Mouse (Mus musculus): ENCODE measurements around the gene AI481877. TPM values are rescaled to one million over a fixed set of nuclear protein-coding genes. Genes with fewer than 3 reads are reported as not detected.
A peak's percentile ranks its signal among the peaks of the same experiment; 100 is the strongest.

AI481877 gene
- total RNA-seq, 1 experiment from 2014 or later = 0.15 TPM

GRCm38 (mm10) chr4:59123557-59123956 is 15.2 kb downstream of the AI481877 start:
- no peak for DNase-seq

DNA sequence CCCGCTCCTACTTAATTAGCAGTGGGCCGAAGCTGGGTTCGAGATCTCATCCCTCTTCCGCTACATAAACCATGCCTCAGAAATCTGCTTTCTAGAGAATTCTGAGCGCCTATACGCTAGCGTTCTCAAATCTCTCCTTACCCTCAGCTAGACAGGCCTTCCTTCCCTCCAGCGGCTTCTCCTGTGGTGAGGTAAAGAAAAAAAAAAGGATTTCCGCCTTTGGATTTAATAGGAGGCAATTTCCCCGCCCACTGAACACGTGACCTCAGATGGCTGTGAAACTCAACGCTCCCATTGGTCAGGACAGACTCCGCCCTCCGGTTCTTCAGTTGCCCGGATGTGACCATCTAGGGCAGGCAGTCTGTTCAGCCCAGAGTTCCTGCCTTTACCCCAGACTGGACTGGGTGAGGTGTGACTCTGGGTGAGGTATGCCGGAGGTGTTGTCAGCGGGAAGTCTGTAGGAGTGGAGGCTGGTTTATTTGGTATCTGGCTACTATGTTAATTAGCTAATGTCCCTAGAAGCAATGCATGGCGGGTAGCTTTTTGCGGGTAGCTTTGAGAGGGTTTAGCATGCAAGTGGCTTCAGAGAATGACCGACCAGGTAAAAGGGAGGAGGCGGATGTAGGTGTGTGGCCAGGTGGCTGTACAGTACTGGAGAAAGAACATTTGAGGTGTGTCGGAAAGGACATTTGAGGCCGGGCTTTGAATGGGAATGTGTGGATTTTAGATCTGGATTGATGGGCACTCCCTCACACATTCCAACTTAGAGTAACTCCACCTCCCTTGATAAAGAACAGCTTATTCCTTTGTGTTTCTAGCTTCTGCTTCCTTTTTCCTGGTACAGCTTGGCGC is 20.9 kb downstream of the AI481877 start:
- no peak for DNase-seq

DNA sequence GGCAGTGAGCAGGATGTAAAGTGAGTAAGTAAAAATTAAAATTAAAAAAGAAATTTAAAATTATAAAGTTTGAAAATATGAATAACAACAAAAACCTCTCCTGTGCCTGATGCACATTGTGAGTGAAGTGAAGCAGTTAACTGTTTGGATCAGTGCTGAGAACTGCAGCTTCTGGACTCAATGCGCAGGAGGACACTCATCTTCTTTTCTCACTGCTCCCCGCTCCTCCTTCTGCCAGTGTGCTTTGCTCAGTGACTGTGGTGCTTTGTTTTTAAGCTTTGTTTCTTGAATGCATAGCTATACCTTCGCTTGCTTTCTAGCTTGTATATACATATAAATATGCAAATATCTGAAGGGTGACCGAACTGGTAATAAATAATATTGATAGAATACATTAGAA is 30.1 kb downstream of the AI481877 start:
- no peak for DNase-seq

DNA sequence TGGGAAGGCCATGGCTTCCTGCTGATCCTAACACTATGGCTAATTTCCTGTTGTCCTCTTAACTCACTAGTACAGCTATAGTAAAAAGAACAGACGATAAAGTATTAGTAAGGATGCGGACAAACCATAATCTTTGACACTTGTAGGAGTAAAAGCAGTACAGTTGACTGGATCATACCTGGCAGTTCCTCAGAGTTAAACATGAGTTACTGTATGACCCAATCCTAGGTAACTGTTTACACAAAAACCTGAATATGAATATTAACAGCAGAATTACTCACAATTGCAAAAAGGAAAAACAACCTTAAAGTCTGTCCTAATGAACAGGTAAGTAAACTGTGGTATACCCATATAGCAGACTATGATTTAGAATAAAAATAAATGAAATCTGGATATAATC is 30.9 kb downstream of the AI481877 start:
- DNase-seq = no peak

DNA sequence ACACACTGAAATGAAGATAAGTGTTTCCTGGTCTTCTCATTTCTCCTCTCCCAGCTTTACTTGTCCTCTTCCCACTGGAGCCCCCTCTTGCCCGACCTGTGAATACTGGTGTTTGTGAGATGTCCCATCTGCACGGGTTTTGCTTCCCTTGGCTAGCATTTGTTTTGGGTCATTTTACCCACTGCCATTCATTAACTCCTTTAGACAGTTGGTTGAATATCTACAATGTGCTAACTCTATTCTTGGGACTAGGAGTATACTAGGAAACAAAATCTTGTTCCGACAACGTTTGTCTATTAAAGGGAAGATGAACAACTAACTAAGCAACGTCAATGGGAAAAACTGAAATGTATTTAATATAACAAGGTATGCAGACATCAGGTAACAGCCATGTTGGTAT is 32.1 kb downstream of the AI481877 start:
- DNase-seq = no peak

DNA sequence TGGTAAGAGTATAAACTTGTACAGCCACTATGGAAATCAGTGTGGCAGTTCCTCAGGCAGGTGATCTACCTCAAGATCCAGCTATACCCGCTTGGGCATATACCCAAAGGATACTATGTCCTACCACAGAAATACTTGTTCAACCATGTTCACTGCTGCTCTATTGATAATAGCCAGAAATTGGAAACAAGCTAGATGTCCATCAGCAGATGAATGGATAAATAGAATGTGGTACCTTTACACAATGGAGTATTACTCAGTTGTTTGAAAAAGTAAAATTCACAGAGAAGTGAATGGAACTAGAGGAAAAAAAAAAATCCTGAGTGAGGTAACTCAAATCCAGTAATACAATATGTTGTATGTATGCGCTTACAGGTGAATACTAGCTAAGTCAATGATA is 34.6 kb downstream of the AI481877 start:
- DNase-seq = no peak

GRCm38 (mm10) chr4:59096393-59096792 is 42.4 kb downstream of the AI481877 start:
- DNase-seq = peak; percentile 24

GRCm38 (mm10) chr4:59089391-59089790 is 49.4 kb downstream of the AI481877 start:
- DNase-seq = no peak

DNA sequence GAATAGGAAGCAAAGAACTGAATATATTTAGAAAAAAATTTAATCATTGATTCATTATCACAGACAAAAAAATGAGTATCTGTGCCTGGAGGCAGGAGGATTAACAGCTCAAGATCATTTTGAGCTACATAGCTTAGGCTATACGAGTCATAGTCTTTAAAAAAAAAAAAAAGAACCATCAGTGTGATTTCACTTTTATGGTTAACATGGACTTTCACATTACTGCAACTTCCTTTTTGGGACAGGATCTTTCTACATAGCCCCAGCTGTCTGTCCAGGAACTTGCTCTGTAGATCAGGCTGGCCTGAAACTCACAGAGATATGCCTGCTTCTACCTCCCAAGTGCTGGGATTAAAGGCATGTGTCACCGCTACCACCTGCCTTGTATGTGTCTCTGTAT is 55.4 kb downstream of the AI481877 start:
- no peak for DNase-seq

DNA sequence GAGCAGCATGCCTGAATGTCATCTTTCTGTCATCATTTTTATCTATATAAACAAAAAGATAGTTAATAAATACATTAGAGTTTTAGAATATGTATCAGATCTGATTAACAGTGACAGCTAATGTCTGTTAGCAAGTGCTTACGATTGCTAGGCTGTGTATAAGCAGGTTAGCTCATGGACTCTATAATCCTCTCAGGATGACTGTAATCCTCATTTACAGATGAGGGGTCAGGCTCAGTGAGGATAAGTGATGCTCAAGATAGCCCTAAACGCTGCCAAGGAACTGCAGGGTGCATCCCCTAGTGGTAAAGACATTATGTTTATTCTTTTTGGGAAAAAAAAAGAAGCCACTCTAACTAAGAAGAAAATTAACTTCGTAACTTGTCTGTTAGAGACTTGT is 69.5 kb downstream of the AI481877 start:
- no peak for DNase-seq

GRCm38 (mm10) chr4:59062526-59062925 is 76.3 kb downstream of the AI481877 start:
- no peak for DNase-seq

DNA sequence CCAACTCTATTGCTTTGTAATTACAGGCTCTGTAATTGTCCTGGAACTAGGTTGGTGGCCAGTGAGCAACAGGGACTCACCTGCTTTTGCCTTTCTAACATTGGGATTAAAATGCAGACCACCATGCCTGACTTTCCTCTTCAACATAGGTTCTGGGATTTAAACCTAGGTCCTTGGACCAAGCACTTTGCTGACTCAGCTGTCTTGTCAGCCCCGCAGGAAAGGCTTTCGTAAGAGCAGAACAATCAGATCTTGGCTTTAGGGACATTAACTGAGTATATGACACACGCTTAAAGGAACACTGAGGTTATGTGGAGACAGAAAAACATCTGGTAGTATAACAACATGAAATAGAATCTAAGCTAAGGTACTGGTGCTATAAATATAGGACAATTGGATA is 80.9 kb downstream of the AI481877 start:
- no peak for DNase-seq

GRCm38 (mm10) chr4:59051081-59051480 is 87.7 kb downstream of the AI481877 start:
- no peak for DNase-seq

GRCm38 (mm10) chr4:59047222-59047621 is 91.6 kb downstream of the AI481877 start:
- DNase-seq = no peak

DNA sequence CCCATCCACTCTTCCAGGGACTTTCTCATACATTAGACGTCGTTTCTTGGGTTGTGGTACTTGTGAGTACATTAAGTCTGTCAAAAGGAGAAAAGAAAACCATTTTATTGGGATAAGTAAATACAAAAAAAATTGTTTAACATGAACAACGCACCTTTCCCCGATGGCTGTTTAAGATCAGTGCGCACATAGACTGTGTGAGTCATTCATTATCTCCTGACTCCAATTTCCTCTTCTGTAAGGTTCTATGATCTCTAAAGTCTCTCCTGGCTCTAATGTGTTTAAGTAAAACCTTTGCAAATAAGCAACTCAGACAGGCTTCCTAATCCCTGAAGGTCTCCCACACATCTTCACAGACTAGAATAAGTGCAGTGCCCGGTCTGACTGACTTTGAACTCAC is 94.9 kb downstream of the AI481877 start:
- DNase-seq = no peak

- no peak for DNase-seq
Measured at GRCm38 (mm10) chr4:59043074-59043473, 95.7 kb downstream of the AI481877 start.

DNA sequence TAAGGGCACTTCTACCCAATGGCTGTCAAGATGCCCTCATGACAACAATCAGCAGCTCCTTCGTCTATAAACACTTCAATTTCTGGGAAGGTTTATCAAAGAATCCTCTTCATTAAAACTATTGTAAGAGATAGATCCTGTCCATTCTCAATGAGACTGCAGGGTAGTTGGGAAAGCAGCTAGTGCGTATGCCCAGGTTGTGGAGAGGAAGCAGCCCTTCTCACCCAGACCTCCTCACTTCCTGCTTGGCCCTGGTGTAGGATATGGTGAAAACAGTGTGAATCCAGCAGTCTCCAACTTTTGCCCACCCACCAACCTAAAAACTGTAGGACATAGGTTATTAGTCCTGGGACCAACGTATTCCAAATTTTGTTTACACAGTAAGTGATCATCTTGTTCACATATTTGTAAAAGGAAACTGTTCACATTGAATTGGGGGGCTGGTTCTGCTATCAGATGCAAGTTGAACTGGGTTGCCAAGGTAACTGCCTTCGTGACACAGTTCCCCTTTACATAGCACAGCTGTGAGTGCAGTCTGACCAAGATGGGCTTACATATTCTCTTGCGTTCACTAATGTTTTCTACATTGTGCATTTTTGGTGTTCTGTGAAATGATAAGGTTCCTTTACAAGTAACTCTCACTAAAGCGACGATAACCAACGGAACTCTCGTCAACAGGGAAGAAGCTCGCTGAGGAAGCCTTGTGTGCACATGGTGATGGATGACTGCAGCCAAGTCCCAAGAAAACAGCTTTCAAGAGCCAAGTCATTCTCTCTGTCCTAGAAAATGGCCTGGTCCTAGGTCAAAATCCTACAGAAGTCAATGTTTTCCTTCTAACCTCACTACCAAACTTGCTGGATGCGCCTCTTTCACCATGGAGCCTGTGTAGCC is 98.1 kb downstream of the AI481877 start:
- no peak for DNase-seq

DNA sequence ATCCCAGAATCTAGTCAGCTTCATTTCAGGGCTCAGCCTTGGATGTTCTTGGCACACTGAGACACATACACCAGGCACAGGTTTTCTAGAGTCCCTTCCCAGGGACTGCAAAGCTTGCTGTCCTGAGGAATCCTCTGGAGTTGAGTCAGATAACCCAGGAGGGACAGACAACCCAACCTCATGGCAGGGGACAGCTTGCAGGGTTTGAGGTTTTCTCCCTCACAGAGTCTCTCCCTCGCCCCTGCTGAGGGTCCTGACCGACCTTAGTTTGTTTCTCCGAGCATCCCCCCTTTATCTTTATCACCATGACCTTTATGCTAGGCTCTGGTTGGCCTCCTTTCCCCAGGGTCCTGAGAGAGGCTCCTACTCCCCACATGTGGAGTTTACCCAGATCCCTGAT is 101.3 kb downstream of the AI481877 start:
- DNase-seq = no peak

DNA sequence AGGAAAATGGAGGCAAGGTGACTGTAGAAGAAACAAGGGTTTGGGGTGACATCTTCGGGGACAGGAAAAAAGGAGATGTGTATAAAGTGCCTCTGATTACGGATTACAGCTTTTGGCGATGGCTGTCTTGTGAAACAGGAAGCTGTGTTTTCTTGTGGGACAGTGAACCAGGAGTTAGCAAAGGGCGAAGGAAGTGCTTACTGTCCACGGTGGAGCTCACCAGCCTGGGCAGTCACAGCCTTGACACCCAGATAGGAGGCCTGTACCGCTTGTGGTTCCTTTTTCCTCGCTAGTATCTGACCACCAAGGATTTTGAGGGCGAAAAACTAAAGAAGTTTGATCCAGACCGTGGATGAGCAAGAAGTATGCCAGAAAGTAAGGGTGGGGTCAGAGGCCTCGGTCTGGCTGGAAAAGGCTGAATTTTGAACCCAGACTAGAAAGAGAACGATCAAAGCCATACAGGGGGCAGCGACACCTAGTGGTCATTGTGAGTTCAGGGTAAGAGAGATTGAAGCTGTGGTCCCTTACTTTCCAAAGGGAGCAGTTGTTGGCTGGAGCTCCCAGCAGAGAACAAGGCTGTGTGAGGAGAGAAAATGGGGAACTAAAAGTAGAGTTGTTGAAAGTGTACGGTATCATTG is 102.2 kb downstream of the AI481877 start:
- DNase-seq = peak; percentile 71

GRCm38 (mm10) chr4:59035786-59036350 is 102.9 kb downstream of the AI481877 start:
- DNase-seq = no peak

GRCm38 (mm10) chr4:59034918-59035785 is 103.6 kb downstream of the AI481877 start, which contains the start of gene Gng10:
Gene Gng10 (plus strand): TSS chr4:59035088.
- peak; percentile 77 for DNase-seq
